Mouse (Mus musculus) limb, embryonic 15.5 days (tissue): ENCODE results near the gene Sqstm1. TPM values are rescaled to one million over a fixed set of nuclear protein-coding genes. Genes with fewer than 3 reads are reported as not detected.

Experiments used
- ATAC-seq: fragments of 200-750 bp; cut with Nextera tagmentation; 2 replicates; pipeline ENCODE4 v1.8.0; 2017; ENCODE audit warnings: low read depth, moderate TSS enrichment; ENCODE audit not compliant: insufficient number of reproducible peaks, low FRiP score, low TSS enrichment
- H3K27ac ChIP-seq: fragments of 300-500 bp; sonication (generic); 2 replicates; pipeline ENCODE4 v1.5.1; 2015; ENCODE audit warnings: moderate library complexity, mild to moderate bottlenecking, inconsistent platforms
- H3K27me3 ChIP-seq: fragments of 300-500 bp; sonication (generic); 2 replicates; pipeline ENCODE4 v1.6.1; 2015; ENCODE audit warnings: inconsistent platforms
- H3K36me3 ChIP-seq: fragments of 300-500 bp; sonication (generic); 2 replicates; pipeline ENCODE4 v1.6.1; 2015; ENCODE audit warnings: inconsistent platforms
- H3K4me1 ChIP-seq: fragments of 300-500 bp; sonication (generic); 2 replicates; pipeline ENCODE4 v1.6.1; 2015; ENCODE audit warnings: inconsistent platforms
- H3K4me2 ChIP-seq: fragments of 300-500 bp; sonication (generic); 2 replicates; pipeline ENCODE4 v1.6.1; 2015; ENCODE audit warnings: mild to moderate bottlenecking, inconsistent platforms
- H3K4me3 ChIP-seq: fragments of 300-500 bp; sonication (generic); 2 replicates; pipeline ENCODE4 v1.5.1; 2015; ENCODE audit warnings: mild to moderate bottlenecking, inconsistent platforms
- H3K9ac ChIP-seq: fragments of 300-500 bp; sonication (generic); 2 replicates; pipeline ENCODE4 v1.6.1; 2015; ENCODE audit warnings: inconsistent platforms
- H3K9me3 ChIP-seq: fragments of 300-500 bp; sonication (generic); 2 replicates; pipeline ENCODE4 v1.6.1; 2016; ENCODE audit warnings: inconsistent platforms
- WGBS: fragments of 180-500 bp; shearing (Covaris S2); methylation state at CpG from one replicate; pipeline ENCODE4 v1.1.7; 2015; 5-methylcytosine and 5-hydroxymethylcytosine counted together
- microRNA-seq: library from miRNA; unstranded; fragments of <30 nt; microRNA quantifications from one replicate; pipeline ENCODE4, GENCODE M21; 2016
- polyA plus RNA-seq: library from polyadenylated mRNA; unstranded; fragments of >200 nt; fragmentation: Nextera tagmentation; extraction: Ambion mirVana; gene quantifications from 2 replicates; pipeline ENCODE4 v1.2.1, GENCODE M21; 2015

Sqstm1 gene
- polyA plus RNA-seq, 1 experiment from 2014 or later = 241 TPM

DNA sequence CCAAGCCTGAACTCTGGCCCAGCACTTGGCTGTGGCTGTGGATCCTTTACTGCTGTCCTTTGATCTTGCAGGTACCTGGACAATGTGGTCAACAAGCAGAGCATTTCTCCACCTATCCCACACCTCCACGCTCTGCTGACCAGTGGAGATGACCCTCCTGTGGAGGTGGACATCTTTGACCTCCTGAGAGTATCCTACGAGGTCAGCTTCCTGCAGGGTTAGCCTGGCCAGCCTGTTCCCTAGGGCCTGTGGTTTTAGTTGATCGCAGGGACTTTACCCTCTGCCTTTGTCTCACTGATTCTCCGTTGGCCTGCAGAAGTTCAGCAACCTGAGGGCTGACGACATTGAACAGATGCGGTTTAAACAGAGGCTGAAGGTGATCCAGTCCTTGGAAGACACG, 52.3 kb downstream of the Sqstm1 start:
- ATAC-seq = no peak
- H3K4me1 ChIP-seq = no peaks in the 10 kb centered on the region
- H3K4me3 ChIP-seq = no peak overlapping the region
- no peak overlapping the region for H3K9ac ChIP-seq
- H3K4me2 ChIP-seq = no peak overlapping the region
- H3K9me3 ChIP-seq = no peaks in the 10 kb centered on the region
- 87% methylated on average over 7 of the region's 7 CpGs for WGBS
- no peak overlapping the region for H3K27ac ChIP-seq
- H3K36me3 ChIP-seq = peaks cover 95% of the 10 kb centered on the region
- H3K27me3 ChIP-seq = no peaks in the 10 kb centered on the region

- WGBS = 93% methylated on average over 16 of the region's 16 CpGs
Observed at GRCm38 (mm10) chr11:50156725-50157258, 53.8 kb downstream of the Sqstm1 start.

DNA sequence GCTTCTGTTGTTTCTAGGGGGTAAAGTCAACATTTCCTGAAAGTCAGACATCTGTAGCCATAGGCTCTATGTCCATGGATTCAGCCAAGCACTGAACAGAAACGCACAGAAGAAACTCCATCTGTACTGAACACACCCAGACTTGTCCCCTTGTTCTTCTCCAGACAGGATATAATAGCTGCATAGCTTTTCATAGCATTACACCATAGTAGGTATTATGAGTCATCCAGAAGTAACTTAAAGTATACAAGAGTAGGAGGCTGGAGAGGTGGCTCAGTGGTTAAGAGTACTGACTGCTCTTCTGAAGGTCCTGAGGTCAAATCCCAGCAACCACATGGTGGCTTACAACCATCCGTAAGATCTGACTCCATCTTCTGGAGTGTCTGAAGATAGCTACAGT, 54.8 kb downstream of the Sqstm1 start:
- no peak overlapping the region for H3K4me3 ChIP-seq
- H3K27me3 ChIP-seq = no peaks in the 10 kb centered on the region
- WGBS = 89% methylated on average over 2 of the region's 2 CpGs
- no peak overlapping the region for H3K27ac ChIP-seq
- H3K4me2 ChIP-seq = no peak overlapping the region
- H3K9ac ChIP-seq = no peak overlapping the region
- H3K4me1 ChIP-seq = no peaks in the 10 kb centered on the region
- peaks cover 97% of the 10 kb centered on the region for H3K36me3 ChIP-seq
- H3K9me3 ChIP-seq = no peaks in the 10 kb centered on the region
- no peak for ATAC-seq

More at GRCm38 (mm10) chr11:50156725-50157258, 53.8 kb downstream of the Sqstm1 start:
- no peaks in the 10 kb centered on the region for H3K4me1 ChIP-seq
- no peak overlapping the region for H3K9ac ChIP-seq
- no peaks in the 10 kb centered on the region for H3K9me3 ChIP-seq
- ATAC-seq = no peak
- peaks cover 97% of the 10 kb centered on the region for H3K36me3 ChIP-seq
- no peaks in the 10 kb centered on the region for H3K27me3 ChIP-seq
- no peak overlapping the region for H3K27ac ChIP-seq
- no peak overlapping the region for H3K4me3 ChIP-seq
- no peak overlapping the region for H3K4me2 ChIP-seq

DNA sequence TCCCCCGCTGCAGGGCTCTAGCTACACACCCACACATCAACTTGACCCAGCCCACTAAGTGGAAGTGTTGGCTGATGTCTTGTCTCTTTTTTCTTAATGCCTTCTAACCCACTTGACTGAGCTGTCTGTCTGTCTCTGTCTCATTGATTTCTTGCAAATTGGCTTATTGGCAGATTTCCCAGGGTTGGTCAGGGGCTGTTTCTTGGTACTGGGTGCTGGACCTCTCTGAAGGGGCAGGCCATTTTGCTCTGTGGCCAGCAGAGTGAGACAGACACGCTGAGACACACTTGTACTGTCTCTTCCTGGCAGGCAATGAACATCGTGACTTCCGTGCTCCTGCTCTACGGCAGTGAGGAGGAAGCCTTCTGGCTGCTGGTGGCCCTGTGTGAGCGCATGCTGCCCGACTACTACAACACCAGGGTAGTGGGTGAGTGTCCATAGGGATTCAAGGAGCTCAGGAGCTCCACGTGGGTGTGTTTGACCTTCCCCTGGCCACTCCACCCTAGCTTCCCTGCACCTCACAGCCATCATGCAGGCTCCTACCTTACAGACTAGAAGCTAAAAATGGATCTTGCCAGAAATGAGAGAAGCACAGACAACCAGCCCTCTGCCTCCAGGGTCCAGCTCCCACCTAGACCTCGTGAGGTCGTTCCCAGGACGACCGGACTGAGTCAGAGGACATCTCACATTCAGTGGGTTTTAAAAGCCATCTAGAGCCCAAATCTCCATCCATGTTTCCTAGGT, 55.7 kb downstream of the Sqstm1 start:
- Histone ChIP-seq H3K9me3 (no peaks in the 10 kb centered on the region), H3K4me1 (no peaks in the 10 kb centered on the region), H3K9ac (no peak overlapping the region), H3K27ac (no peak overlapping the region), H3K4me3 (no peak overlapping the region), H3K36me3 (peaks cover 98% of the 10 kb centered on the region), H3K4me2 (no peak overlapping the region), H3K27me3 (no peaks in the 10 kb centered on the region)
- ATAC-seq = no peak
- 83% methylated on average over 12 of the region's 12 CpGs for WGBS

GRCm38 (mm10) chr11:50154166-50154565, 56.5 kb downstream of the Sqstm1 start:
- whole genome bisulfite sequencing = 72% methylated on average over 9 of the region's 9 CpGs
- H3K36me3 ChIP-seq = peaks cover 98% of the 10 kb centered on the region
- no peak overlapping the region for H3K9ac ChIP-seq
- no peaks in the 10 kb centered on the region for H3K27me3 ChIP-seq
- H3K4me1 ChIP-seq = no peaks in the 10 kb centered on the region
- H3K27ac ChIP-seq = no peak overlapping the region
- H3K4me3 ChIP-seq = no peak overlapping the region
- no peak for ATAC-seq
- no peaks in the 10 kb centered on the region for H3K9me3 ChIP-seq
- H3K4me2 ChIP-seq = no peak overlapping the region

- no peak for ATAC-seq
- Histone ChIP-seq H3K9ac (no peak overlapping the region), H3K4me2 (no peak overlapping the region), H3K4me1 (no peaks in the 10 kb centered on the region), H3K27ac (no peak overlapping the region), H3K9me3 (no peaks in the 10 kb centered on the region), H3K4me3 (no peak overlapping the region), H3K36me3 (peaks cover 94% of the 10 kb centered on the region), H3K27me3 (no peaks in the 10 kb centered on the region)
- WGBS = 89% methylated on average over 3 of the region's 3 CpGs
Observed at GRCm38 (mm10) chr11:50151374-50151773, 59.3 kb downstream of the Sqstm1 start.

DNA sequence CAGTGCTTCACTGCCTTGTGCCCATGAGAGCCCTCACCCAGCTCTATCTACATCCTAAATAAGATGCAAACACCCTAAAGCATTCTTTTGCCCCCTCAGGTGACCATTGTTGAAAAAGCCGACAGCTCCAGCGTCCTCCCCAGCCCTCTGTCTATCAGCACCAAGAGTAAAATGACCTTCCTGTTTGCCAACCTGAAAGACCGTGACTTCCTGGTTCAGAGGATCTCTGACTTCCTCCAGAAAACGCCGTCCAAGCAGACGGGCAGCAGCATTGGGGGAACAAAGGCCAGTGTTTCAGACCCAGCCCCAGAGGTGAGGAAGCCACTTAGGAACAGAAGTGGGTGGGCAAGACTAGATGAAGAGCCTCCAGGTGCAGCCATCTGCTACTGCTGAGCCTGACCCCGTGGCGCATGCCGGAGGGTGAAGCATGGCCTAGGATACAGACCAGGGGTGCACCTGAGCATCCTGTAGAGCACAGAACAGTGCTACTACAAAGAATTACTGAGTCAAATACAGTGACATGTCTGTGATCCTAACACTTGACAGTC, 61.0 kb downstream of the Sqstm1 start:
- WGBS = 91% methylated on average over 9 of the region's 9 CpGs
- Histone ChIP-seq H3K27ac (no peak overlapping the region), H3K4me3 (no peak overlapping the region), H3K36me3 (peaks cover 96% of the 10 kb centered on the region), H3K4me2 (no peak overlapping the region), H3K27me3 (no peaks in the 10 kb centered on the region), H3K4me1 (no peaks in the 10 kb centered on the region), H3K9me3 (no peaks in the 10 kb centered on the region), H3K9ac (no peak overlapping the region)
- no peak for ATAC-seq

Small RNA genes lying within 50 kb of the gene (microRNA-seq; reads per million reads assigned to microRNA genes)
- gene Mir6919 = not detected

Other genes with a start within 250 kb of the Sqstm1 start
- gene Rnf130, start 185.5 kb downstream of the Sqstm1 start, polyA plus RNA-seq = 74.5 and 77.3 TPM in 2 replicates
- gene Tbc1d9b, start 79.4 kb downstream of the Sqstm1 start, polyA plus RNA-seq = 45.9 and 46.0 TPM in 2 replicates
- gene Mrnip, start 36.4 kb downstream of the Sqstm1 start, polyA plus RNA-seq = 15.5 and 16.2 TPM in 2 replicates
- gene Mgat4b, start 63 bp upstream of the Sqstm1 start, polyA plus RNA-seq = 12.5 and 16.0 TPM in 2 replicates
- 2.1 and 3.0 TPM in 2 replicates for gene Ltc4s, start 27.8 kb upstream of the Sqstm1 start, polyA plus RNA-seq
- 5.4 and 6.1 TPM in 2 replicates for gene Maml1, start 81.5 kb upstream of the Sqstm1 start, polyA plus RNA-seq
- gene Canx, start 114.8 kb upstream of the Sqstm1 start, polyA plus RNA-seq = 293 and 330 TPM in 2 replicates
- 0.37 TPM in 1 of 2 replicates, not detected in the other for gene Cby3, start 143.6 kb upstream of the Sqstm1 start, polyA plus RNA-seq
- 370 and 395 TPM in 2 replicates for gene Hnrnph1, start 166.2 kb upstream of the Sqstm1 start, polyA plus RNA-seq
- gene Rufy1, start 220.3 kb upstream of the Sqstm1 start, polyA plus RNA-seq = 23.5 and 24.3 TPM in 2 replicates